Mouse (Mus musculus) bone marrow, adult 2 months (tissue): ENCODE results near the gene Gpr179.

ENCODE experiments used
- CTCF ChIP-seq: fragments of 200-500 bp; IDR thresholded peaks from 2 replicates; pipeline ENCODE4 v1.5.1; 2011; ENCODE audit warnings: low read length, control low read depth; ENCODE audit not compliant: control insufficient read depth, insufficient read depth
- POLR2A ChIP-seq: fragments of 200-500 bp; IDR thresholded peaks from 2 replicates; pipeline ENCODE4 v1.6.1; 2011; ENCODE audit warnings: low read depth, mild to moderate bottlenecking, control low read depth, low read length, borderline replicate concordance; ENCODE audit not compliant: control insufficient read depth

GRCm38 (mm10) chr11:97309451-97309836, 42.4 kb downstream of the Gpr179 start:
- TF ChIP-seq CTCF (no peak), POLR2A (no peak)
